Mouse (Mus musculus): ENCODE results near the gene Zbtb42. TPM values are rescaled to one million over a fixed set of nuclear protein-coding genes. Genes with fewer than 3 reads are reported as not detected.

The Zbtb42 gene
- total and polyA plus RNA-seq, 3 experiments = 4.4 to 9.5 (median 5.9) TPM

- Histone ChIP-seq H3K27me3 (ENCODE audit: control insufficient read depth, insufficient read depth, low read length) (no peaks in the 10 kb centered on the region), H3K36me3 (ENCODE audit: control insufficient read depth, insufficient read depth, low read length) (no peaks in the 10 kb centered on the region), H3K79me2 (replicated peaks; ENCODE audit: control insufficient read depth, insufficient read depth, low read length) (no peaks in the 10 kb centered on the region), H3K4me3 (no peak overlapping the region), H3K9ac (ENCODE audit: low read depth, low read length) (no peak overlapping the region), H3K27ac (no peak overlapping the region), H3K4me1 (ENCODE audit: control insufficient read depth, insufficient read depth, low read length) (peaks cover 10% of the 10 kb centered on the region)
- TF ChIP-seq POLR2A (IDR thresholded peaks at IDR 0.05; ENCODE audit: insufficient read depth, low read depth, low read length) (no peak), EP300 (IDR thresholded peaks at IDR 0.05; ENCODE audit: insufficient read depth, low read depth, low read length) (no peak), CTCF (IDR thresholded peaks at IDR 0.05) (no peak)
- WGBS = 69% methylated on average over 3 of the region's 3 CpGs
- intact Hi-C loops (cut with DNase I) = no loop called here
- no peak for DNase-seq
Observed at GRCm38 (mm10) chr12:112696806-112697425, 18.3 kb downstream of the Zbtb42 start.

GRCm38 (mm10) chr12:112700522-112700921 is 21.9 kb downstream of the Zbtb42 start:
- Histone ChIP-seq H3K9ac (ENCODE audit: low read depth, low read length) (0 out of 2 replicates have a peak overlapping the region, but pooled peaks have one; percentile 15), H3K27me3 (ENCODE audit: control insufficient read depth, insufficient read depth, low read length) (no peaks in the 10 kb centered on the region), H3K36me3 (ENCODE audit: control insufficient read depth, insufficient read depth, low read length) (no peaks in the 10 kb centered on the region), H3K79me2 (replicated peaks; ENCODE audit: control insufficient read depth, insufficient read depth, low read length) (no peaks in the 10 kb centered on the region), H3K27ac (no peak overlapping the region), H3K4me3 (no peak overlapping the region), H3K4me1 (ENCODE audit: control insufficient read depth, insufficient read depth, low read length) (no peaks in the 10 kb centered on the region)
- DNase-seq = no peak
- no peak for TF ChIP-seq EP300 (IDR thresholded peaks at IDR 0.05; ENCODE audit: insufficient read depth, low read depth, low read length)
- TF ChIP-seq POLR2A (IDR thresholded peaks at IDR 0.05; ENCODE audit: insufficient read depth, low read depth, low read length) = no peak
- TF ChIP-seq CTCF (IDR thresholded peaks at IDR 0.05) = no peak
- intact Hi-C loops (cut with DNase I) = loop anchor here (10.0 kb wide), 1 partner anchor 146 kb away; no protein-coding TSS in a partner anchor
- 5% methylated on average over 15 of the region's 15 CpGs for WGBS

- Histone ChIP-seq H3K79me2 (replicated peaks; ENCODE audit: control insufficient read depth, insufficient read depth, low read length) (no peaks in the 10 kb centered on the region), H3K4me1 (ENCODE audit: control insufficient read depth, insufficient read depth, low read length) (no peaks in the 10 kb centered on the region), H3K4me3 (no peak overlapping the region), H3K27ac (no peak overlapping the region), H3K9ac (ENCODE audit: low read depth, low read length) (no peak overlapping the region), H3K27me3 (ENCODE audit: control insufficient read depth, insufficient read depth, low read length) (no peaks in the 10 kb centered on the region), H3K36me3 (ENCODE audit: control insufficient read depth, insufficient read depth, low read length) (no peaks in the 10 kb centered on the region)
- no peak for DNase-seq
- intact Hi-C loops (cut with DNase I) = loop anchor here (10.0 kb wide), 1 partner anchor 148 kb away; no protein-coding TSS in a partner anchor
- no peak for TF ChIP-seq POLR2A (IDR thresholded peaks at IDR 0.05; ENCODE audit: insufficient read depth, low read depth, low read length)
- TF ChIP-seq CTCF (IDR thresholded peaks at IDR 0.05) = no peak
- no peak for TF ChIP-seq EP300 (IDR thresholded peaks at IDR 0.05; ENCODE audit: insufficient read depth, low read depth, low read length)
- WGBS = 44% methylated on average over 6 of the region's 6 CpGs
Observed at GRCm38 (mm10) chr12:112702374-112703320, 24.0 kb downstream of the Zbtb42 start.

GRCm38 (mm10) chr12:112706704-112707572 is 28.3 kb downstream of the Zbtb42 start:
- WGBS = 10% methylated on average over 32 of the region's 32 CpGs
- intact Hi-C loops (cut with DNase I) = loop anchor here (1.0 to 10.0 kb wide), 4 partner anchors 32 to 152 kb away; partner anchors contain the start of gene Akt1
- no peaks in the 10 kb centered on the region for H3K79me2 ChIP-seq (replicated peaks; ENCODE audit: control insufficient read depth, insufficient read depth, low read length)
- H3K36me3 ChIP-seq (ENCODE audit: control insufficient read depth, insufficient read depth, low read length) = no peaks in the 10 kb centered on the region
- DNase-seq = peak; percentile 89 to 94
- no peaks in the 10 kb centered on the region for H3K27me3 ChIP-seq (ENCODE audit: control insufficient read depth, insufficient read depth, low read length)
- H3K9ac ChIP-seq (ENCODE audit: low read depth, low read length) = no peak overlapping the region
- H3K4me1 ChIP-seq (ENCODE audit: control insufficient read depth, insufficient read depth, low read length) = no peaks in the 10 kb centered on the region
- no peak overlapping the region for H3K27ac ChIP-seq
- no peak for TF ChIP-seq POLR2A (IDR thresholded peaks at IDR 0.05; ENCODE audit: insufficient read depth, low read depth, low read length)
- peak; percentile 77; the same call in 1 of the 2 replicates for TF ChIP-seq EP300 (IDR thresholded peaks at IDR 0.05; ENCODE audit: insufficient read depth, low read depth, low read length)
- peak; percentile 100 for TF ChIP-seq CTCF (IDR thresholded peaks at IDR 0.05)
- H3K4me3 ChIP-seq = no peak overlapping the region

- no peaks in the 10 kb centered on the region for H3K79me2 ChIP-seq (replicated peaks; ENCODE audit: control insufficient read depth, insufficient read depth, low read length)
- no peak overlapping the region for H3K9ac ChIP-seq (ENCODE audit: low read depth, low read length)
- WGBS = 19% methylated on average over 8 of the region's 8 CpGs
- no peak for DNase-seq
- H3K27ac ChIP-seq = no peak overlapping the region
- intact Hi-C loops (cut with DNase I) = loop anchor here (1.0 to 10.0 kb wide), 3 partner anchors 33 to 153 kb away; partner anchors contain the start of gene Akt1
- no peak for TF ChIP-seq CTCF (IDR thresholded peaks at IDR 0.05)
- no peak for TF ChIP-seq EP300 (IDR thresholded peaks at IDR 0.05; ENCODE audit: insufficient read depth, low read depth, low read length)
- no peak for TF ChIP-seq POLR2A (IDR thresholded peaks at IDR 0.05; ENCODE audit: insufficient read depth, low read depth, low read length)
- no peaks in the 10 kb centered on the region for H3K4me1 ChIP-seq (ENCODE audit: control insufficient read depth, insufficient read depth, low read length)
- H3K27me3 ChIP-seq (ENCODE audit: control insufficient read depth, insufficient read depth, low read length) = no peaks in the 10 kb centered on the region
- no peaks in the 10 kb centered on the region for H3K36me3 ChIP-seq (ENCODE audit: control insufficient read depth, insufficient read depth, low read length)
- no peak overlapping the region for H3K4me3 ChIP-seq
Observed at GRCm38 (mm10) chr12:112707573-112707869, 28.9 kb downstream of the Zbtb42 start.

Measured in heart, adult 2 months (tissue).